Mouse (Mus musculus): ENCODE results near the gene Il6st. TPM values are rescaled to one million over a fixed set of nuclear protein-coding genes. Genes with fewer than 3 reads are reported as not detected.
A peak's percentile ranks its signal among the peaks of the same experiment; 100 is the strongest.

Gene Il6st
- polyA plus RNA-seq, 1 experiment from 2014 or later = 32.0 TPM

- H3K9ac ChIP-seq = no peak overlapping the region
- no peaks in the 10 kb centered on the region for H3K9me3 ChIP-seq (ENCODE audit: control insufficient read depth, low read length)
- no peak overlapping the region for H3K27ac ChIP-seq
- no peaks in the 10 kb centered on the region for H3K36me3 ChIP-seq (replicated peaks; ENCODE audit: control insufficient read depth, insufficient read depth)
- 37% methylated on average over 6 of the region's 6 CpGs for WGBS
- DNase-seq (ENCODE audit: low spot score) (no peak), ATAC-seq (ENCODE audit: low FRiP score) (no peak)
- H3K4me3 ChIP-seq (replicated peaks; ENCODE audit: low read length) = no peak overlapping the region
- peaks cover 18% of the 10 kb centered on the region; the same call in 1 of the 2 replicates for H3K4me1 ChIP-seq (replicated peaks; ENCODE audit: control insufficient read depth, insufficient read depth, low read length)
- H3K4me2 ChIP-seq (replicated peaks) = no peak overlapping the region
- no peaks in the 10 kb centered on the region for H3K27me3 ChIP-seq (ENCODE audit: control insufficient read depth, insufficient read depth, low read length)
Measured at GRCm38 (mm10) chr13:112462411-112462987, 1.4 kb upstream of the Il6st start.

- H3K9ac ChIP-seq = peak overlapping the region; percentile 90
- WGBS = 2% methylated on average over 17 of the region's 17 CpGs
Measured at GRCm38 (mm10) chr13:112463337-112463802, 500 bp upstream of the Il6st start.

GRCm38 (mm10) chr13:112464626-112465287, 887 bp downstream of the Il6st start:
- Histone ChIP-seq H3K27me3 (ENCODE audit: control insufficient read depth, insufficient read depth, low read length) (no peaks in the 10 kb centered on the region), H3K4me2 (replicated peaks) (peak overlapping the region; percentile 80), H3K9me3 (ENCODE audit: control insufficient read depth, low read length) (no peaks in the 10 kb centered on the region), H3K9ac (peak overlapping the region; percentile 90), H3K36me3 (replicated peaks; ENCODE audit: control insufficient read depth, insufficient read depth) (no peaks in the 10 kb centered on the region), H3K27ac (peak overlapping the region; percentile 79; the same call in 1 of the 2 replicates), H3K4me1 (replicated peaks; ENCODE audit: control insufficient read depth, insufficient read depth, low read length) (peaks cover 18% of the 10 kb centered on the region; the same call in 1 of the 2 replicates), H3K4me3 (replicated peaks; ENCODE audit: low read length) (peak overlapping the region; percentile 96)
- 7% methylated on average over 18 of the region's 18 CpGs for WGBS
- ATAC-seq (ENCODE audit: low FRiP score) (no peak), DNase-seq (ENCODE audit: low spot score) (no peak)

More at GRCm38 (mm10) chr13:112463337-112463802, 500 bp upstream of the Il6st start:
- no peaks in the 10 kb centered on the region for H3K36me3 ChIP-seq (replicated peaks; ENCODE audit: control insufficient read depth, insufficient read depth)
- DNase-seq (ENCODE audit: low spot score) = no peak
- peak overlapping the region; percentile 96 for H3K4me3 ChIP-seq (replicated peaks; ENCODE audit: low read length)
- peaks cover 18% of the 10 kb centered on the region; the same call in 1 of the 2 replicates for H3K4me1 ChIP-seq (replicated peaks; ENCODE audit: control insufficient read depth, insufficient read depth, low read length)
- no peaks in the 10 kb centered on the region for H3K27me3 ChIP-seq (ENCODE audit: control insufficient read depth, insufficient read depth, low read length)
- H3K9me3 ChIP-seq (ENCODE audit: control insufficient read depth, low read length) = no peaks in the 10 kb centered on the region
- H3K27ac ChIP-seq = peak overlapping the region; percentile 60
- ATAC-seq (ENCODE audit: low FRiP score) = peak; percentile 80
- H3K4me2 ChIP-seq (replicated peaks) = peak overlapping the region; percentile 80

- Histone ChIP-seq H3K4me3 (replicated peaks; ENCODE audit: low read length) (no peak overlapping the region), H3K27me3 (ENCODE audit: control insufficient read depth, insufficient read depth, low read length) (no peaks in the 10 kb centered on the region), H3K4me2 (replicated peaks) (peak overlapping the region; percentile 80), H3K27ac (no peak overlapping the region), H3K4me1 (replicated peaks; ENCODE audit: control insufficient read depth, insufficient read depth, low read length) (peaks cover 18% of the 10 kb centered on the region; the same call in 1 of the 2 replicates), H3K9ac (0 out of 2 replicates have a peak overlapping the region, but pooled peaks have one; percentile 11), H3K9me3 (ENCODE audit: control insufficient read depth, low read length) (no peaks in the 10 kb centered on the region), H3K36me3 (replicated peaks; ENCODE audit: control insufficient read depth, insufficient read depth) (no peaks in the 10 kb centered on the region)
- DNase-seq (ENCODE audit: low spot score) (no peak), ATAC-seq (ENCODE audit: low FRiP score) (no peak)
- 69% methylated on average over 2 of the region's 2 CpGs for WGBS
Measured at GRCm38 (mm10) chr13:112465585-112465984, 1.7 kb downstream of the Il6st start.

GRCm38 (mm10) chr13:112466136-112466945, 2.5 kb downstream of the Il6st start:
- H3K9me3 ChIP-seq (ENCODE audit: control insufficient read depth, low read length) = no peaks in the 10 kb centered on the region
- H3K4me1 ChIP-seq (replicated peaks; ENCODE audit: control insufficient read depth, insufficient read depth, low read length) = peaks cover 18% of the 10 kb centered on the region; the same call in 1 of the 2 replicates
- WGBS = 87% methylated on average over 19 of the region's 19 CpGs
- H3K27ac ChIP-seq = no peak overlapping the region
- H3K9ac ChIP-seq = no peak overlapping the region
- H3K27me3 ChIP-seq (ENCODE audit: control insufficient read depth, insufficient read depth, low read length) = no peaks in the 10 kb centered on the region
- H3K36me3 ChIP-seq (replicated peaks; ENCODE audit: control insufficient read depth, insufficient read depth) = no peaks in the 10 kb centered on the region
- ATAC-seq (ENCODE audit: low FRiP score) = no peak
- H3K4me2 ChIP-seq (replicated peaks) = peak overlapping the region; percentile 80
- no peak overlapping the region for H3K4me3 ChIP-seq (replicated peaks; ENCODE audit: low read length)
- no peak for DNase-seq (ENCODE audit: low spot score)

GRCm38 (mm10) chr13:112466946-112467255, 3.0 kb downstream of the Il6st start:
- WGBS = 91% methylated on average over 3 of the region's 3 CpGs
- Histone ChIP-seq H3K27ac (no peak overlapping the region), H3K4me3 (replicated peaks; ENCODE audit: low read length) (no peak overlapping the region), H3K27me3 (ENCODE audit: control insufficient read depth, insufficient read depth, low read length) (no peaks in the 10 kb centered on the region), H3K4me1 (replicated peaks; ENCODE audit: control insufficient read depth, insufficient read depth, low read length) (peaks cover 18% of the 10 kb centered on the region; the same call in 1 of the 2 replicates), H3K36me3 (replicated peaks; ENCODE audit: control insufficient read depth, insufficient read depth) (no peaks in the 10 kb centered on the region), H3K4me2 (replicated peaks) (no peak overlapping the region), H3K9ac (no peak overlapping the region), H3K9me3 (ENCODE audit: control insufficient read depth, low read length) (no peaks in the 10 kb centered on the region)
- DNase-seq (ENCODE audit: low spot score) (no peak), ATAC-seq (ENCODE audit: low FRiP score) (no peak)

GRCm38 (mm10) chr13:112467384-112467783, 3.5 kb downstream of the Il6st start:
- no peak for DNase-seq (ENCODE audit: low spot score)
- no peak for ATAC-seq (ENCODE audit: low FRiP score)

GRCm38 (mm10) chr13:112469491-112469890, 5.6 kb downstream of the Il6st start:
- WGBS = 78% methylated on average over 5 of the region's 5 CpGs
- ATAC-seq (ENCODE audit: low FRiP score) (no peak), DNase-seq (ENCODE audit: low spot score) (no peak)
- H3K9me3 ChIP-seq (ENCODE audit: control insufficient read depth, low read length) = no peaks in the 10 kb centered on the region
- no peak overlapping the region for H3K4me3 ChIP-seq (replicated peaks; ENCODE audit: low read length)
- no peak overlapping the region for H3K9ac ChIP-seq
- peaks cover 13% of the 10 kb centered on the region; the same call in 1 of the 2 replicates for H3K4me1 ChIP-seq (replicated peaks; ENCODE audit: control insufficient read depth, insufficient read depth, low read length)
- H3K4me2 ChIP-seq (replicated peaks) = no peak overlapping the region
- no peak overlapping the region for H3K27ac ChIP-seq
- H3K36me3 ChIP-seq (replicated peaks; ENCODE audit: control insufficient read depth, insufficient read depth) = no peaks in the 10 kb centered on the region
- no peaks in the 10 kb centered on the region for H3K27me3 ChIP-seq (ENCODE audit: control insufficient read depth, insufficient read depth, low read length)

More at GRCm38 (mm10) chr13:112467384-112467783, 3.5 kb downstream of the Il6st start:
- H3K27ac ChIP-seq = no peak overlapping the region
- H3K36me3 ChIP-seq (replicated peaks; ENCODE audit: control insufficient read depth, insufficient read depth) = no peaks in the 10 kb centered on the region
- no peak overlapping the region for H3K4me3 ChIP-seq (replicated peaks; ENCODE audit: low read length)
- H3K27me3 ChIP-seq (ENCODE audit: control insufficient read depth, insufficient read depth, low read length) = no peaks in the 10 kb centered on the region
- no peak overlapping the region for H3K9ac ChIP-seq
- H3K9me3 ChIP-seq (ENCODE audit: control insufficient read depth, low read length) = no peaks in the 10 kb centered on the region
- 92% methylated on average over 9 of the region's 9 CpGs for WGBS
- peaks cover 18% of the 10 kb centered on the region; the same call in 1 of the 2 replicates for H3K4me1 ChIP-seq (replicated peaks; ENCODE audit: control insufficient read depth, insufficient read depth, low read length)
- no peak overlapping the region for H3K4me2 ChIP-seq (replicated peaks)

GRCm38 (mm10) chr13:112471201-112471600, 7.3 kb downstream of the Il6st start:
- H3K27ac ChIP-seq = no peak overlapping the region
- H3K4me3 ChIP-seq (replicated peaks; ENCODE audit: low read length) = no peak overlapping the region
- no peaks in the 10 kb centered on the region for H3K9me3 ChIP-seq (ENCODE audit: control insufficient read depth, low read length)
- no peak overlapping the region for H3K4me2 ChIP-seq (replicated peaks)
- no peak for ATAC-seq (ENCODE audit: low FRiP score)
- no peak overlapping the region for H3K9ac ChIP-seq
- DNase-seq (ENCODE audit: low spot score) = no peak
- WGBS = 87% methylated on average over 9 of the region's 9 CpGs
- H3K4me1 ChIP-seq (replicated peaks; ENCODE audit: control insufficient read depth, insufficient read depth, low read length) = no peaks in the 10 kb centered on the region; the same call in 1 of the 2 replicates
- H3K36me3 ChIP-seq (replicated peaks; ENCODE audit: control insufficient read depth, insufficient read depth) = peaks cover 10% of the 10 kb centered on the region; the same call in 1 of the 2 replicates
- no peaks in the 10 kb centered on the region for H3K27me3 ChIP-seq (ENCODE audit: control insufficient read depth, insufficient read depth, low read length)

Data from hindbrain, embryonic 14.5 days (tissue).